Mouse (Mus musculus) fat pad, adult 2 months (tissue): ENCODE measurements around the gene Agl.
"Not testable (repeated sequence)": the region's sequence is repeated elsewhere in the genome, so short reads cannot be mapped to it uniquely, and the experiment has no call there.

Source experiments
- DNase-seq: peaks from one replicate; pipeline ENCODE4 v3.0.0-alpha.2; 2011; ENCODE audit warnings: low read depth, low spot score; ENCODE audit errors: extremely low read depth

Gene Agl

DNA sequence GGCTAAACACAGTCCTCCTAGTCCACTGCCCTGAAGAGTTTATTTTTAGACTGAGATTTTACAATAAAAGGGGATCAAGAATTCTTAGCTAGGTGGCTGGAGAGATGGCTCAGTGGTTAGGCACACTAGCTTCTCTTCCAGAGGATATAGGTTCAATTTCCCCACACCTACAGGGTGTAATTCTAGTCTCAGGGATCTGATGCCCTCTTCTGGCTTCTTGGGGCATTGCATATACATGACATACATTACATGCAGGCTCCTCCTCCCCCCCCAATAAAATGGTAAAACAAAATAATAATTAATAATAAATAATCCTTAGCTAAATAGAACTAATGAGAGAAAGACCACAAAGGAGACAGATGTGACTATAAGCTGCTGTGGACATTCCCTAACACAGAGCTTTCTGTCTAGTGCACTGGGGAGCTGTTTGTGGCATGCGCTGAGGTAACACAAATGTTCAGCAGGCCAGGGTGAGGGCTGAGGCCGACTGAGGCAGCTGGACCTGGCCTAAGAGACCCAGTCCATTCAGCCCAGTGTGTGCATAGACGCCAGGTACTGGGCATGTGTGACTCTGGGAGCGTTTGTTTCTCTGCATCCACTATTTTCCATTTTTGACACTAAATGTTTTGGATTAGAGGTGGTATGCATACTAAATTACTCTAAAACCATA is 56.6 kb downstream of the Agl start:
- no peak for DNase-seq

DNA sequence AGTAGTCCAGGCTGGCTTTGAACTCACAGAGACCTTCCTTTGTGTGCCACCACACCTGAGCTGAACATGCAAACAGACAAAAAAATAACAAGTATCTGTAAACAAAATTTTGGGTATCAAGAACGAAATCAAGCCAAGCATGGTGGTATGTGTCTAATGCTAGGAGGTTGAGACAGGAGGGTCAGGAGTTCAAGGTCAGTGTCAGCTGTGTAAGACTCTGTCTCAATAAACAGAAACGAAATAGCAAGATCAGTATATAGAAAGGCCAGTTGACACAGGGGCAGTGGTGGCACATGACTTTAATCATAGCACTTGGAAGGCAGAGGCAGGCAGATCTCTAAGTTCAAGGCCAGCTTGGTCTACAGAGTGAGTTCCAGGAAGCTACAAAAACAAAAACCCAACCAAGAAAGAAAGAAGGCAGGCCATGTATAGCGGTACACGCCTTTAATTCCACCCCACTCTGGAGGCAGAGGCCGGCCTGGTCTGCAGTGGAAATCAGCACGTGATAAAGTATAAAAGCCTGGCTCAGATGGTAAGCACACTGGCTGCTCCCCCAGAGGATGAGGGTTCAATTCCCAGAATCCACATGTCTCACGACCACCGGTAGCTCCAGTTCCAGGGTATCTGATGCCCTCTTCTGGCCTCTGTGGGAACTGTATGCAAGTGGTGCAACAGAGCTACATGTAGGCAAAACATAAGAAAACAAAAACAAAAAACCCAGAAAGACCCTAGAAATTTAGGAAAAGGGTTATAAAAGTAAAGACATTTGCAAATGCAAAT is 59.4 kb downstream of the Agl start:
- DNase-seq: no peak

DNA sequence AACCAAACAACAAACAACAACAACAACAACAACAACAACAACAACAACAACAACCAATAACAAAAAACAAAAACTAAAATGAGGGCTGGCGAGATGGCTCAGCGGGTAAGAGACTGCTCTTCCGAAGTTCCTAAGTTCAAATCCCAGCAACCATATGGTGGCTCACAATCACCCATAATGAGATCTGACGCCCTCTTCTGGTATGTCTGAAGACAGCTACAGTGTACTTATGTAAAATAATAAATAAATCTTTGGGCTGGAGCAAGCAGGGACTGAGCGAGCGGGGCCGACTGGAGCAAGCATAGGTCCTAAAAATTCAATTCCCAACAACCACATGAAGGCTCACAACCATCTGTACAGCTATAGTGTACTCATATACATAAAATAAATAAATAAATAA is 60.3 kb downstream of the Agl start:
- not testable (repeated sequence) for DNase-seq

DNA sequence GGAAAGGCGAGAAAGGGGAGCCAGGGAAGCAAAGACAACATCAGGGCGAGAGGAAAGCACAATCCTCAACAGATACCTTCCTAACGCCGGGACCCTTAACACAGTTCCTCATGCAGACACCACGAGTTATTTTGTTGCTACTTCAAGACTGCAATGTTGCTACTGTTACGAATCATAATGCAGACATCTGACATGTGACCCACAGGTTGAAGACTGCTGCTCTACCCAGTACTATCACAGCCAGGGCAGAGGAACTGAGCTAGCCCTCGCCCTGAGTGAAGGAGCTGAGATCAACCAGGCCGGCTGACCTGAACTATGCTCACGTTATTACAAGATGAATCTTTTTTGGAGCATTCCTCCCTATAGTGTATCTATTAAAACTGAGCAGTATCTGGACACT is 67.0 kb downstream of the Agl start:
- no peak for DNase-seq

DNA sequence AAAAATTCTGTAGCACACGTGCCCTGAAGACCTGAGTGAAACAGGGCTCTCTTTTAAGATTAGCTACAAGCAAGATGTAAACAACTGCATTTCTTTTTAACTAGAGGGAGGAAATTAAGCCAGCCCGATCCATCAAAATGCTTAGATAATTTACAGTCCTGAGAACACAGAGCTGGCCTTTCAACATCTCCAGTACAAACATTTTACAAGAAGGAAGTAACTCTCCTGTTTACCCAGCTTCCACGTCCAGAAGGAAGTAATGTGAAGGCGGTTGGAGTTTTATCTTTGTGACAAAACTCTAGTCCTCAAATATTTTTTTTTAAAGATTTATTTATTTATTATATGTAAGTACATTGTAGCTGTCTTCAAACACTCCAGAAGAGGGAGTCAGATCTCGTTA is 67.9 kb downstream of the Agl start:
- no peak for DNase-seq

DNA sequence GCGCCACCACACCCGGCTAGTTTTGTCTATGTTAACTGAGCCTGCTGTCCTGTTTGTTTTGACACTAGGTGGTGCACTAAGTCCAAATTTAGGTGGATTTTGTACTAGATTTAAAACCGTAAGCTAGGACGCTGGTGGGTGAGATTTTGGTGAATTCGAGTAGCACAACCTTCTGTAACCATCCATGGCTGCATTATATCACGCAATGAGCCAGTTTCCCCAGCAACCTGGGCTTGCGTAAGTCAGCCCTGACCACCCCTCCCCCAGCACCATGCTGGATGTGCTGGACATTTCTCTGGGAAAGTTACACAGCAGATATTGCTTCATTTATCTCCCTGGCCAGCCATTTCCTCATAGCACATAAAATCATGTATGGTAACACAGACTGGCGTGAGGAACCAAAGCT is 70.6 kb downstream of the Agl start:
- DNase-seq: no peak

- no peak for DNase-seq
These were observed 78.3 kb downstream of the Agl start for GRCm38 (mm10) chr3:116729483-116730174.

DNA sequence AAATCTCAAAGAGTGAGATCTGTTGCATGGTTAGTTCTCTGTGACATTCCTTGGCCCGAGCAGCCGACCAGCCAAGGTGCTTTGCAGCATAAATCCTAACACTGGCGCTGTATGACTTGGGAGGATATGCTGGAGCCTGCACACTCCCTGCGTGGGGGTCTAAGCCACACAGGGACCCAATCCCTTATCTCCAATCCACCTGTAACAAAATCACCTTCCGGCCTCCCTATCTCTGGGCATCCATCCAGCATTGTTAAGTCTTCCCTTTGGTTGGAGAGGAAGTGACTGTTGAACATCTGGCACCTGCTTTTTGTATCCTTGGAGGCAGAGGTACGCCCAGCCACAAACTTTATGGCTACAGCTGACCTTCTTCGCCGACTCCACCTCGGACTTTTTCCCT is 81.2 kb downstream of the Agl start:
- DNase-seq: no peak

- DNase-seq: no peak
These were observed 84.2 kb downstream of the Agl start for GRCm38 (mm10) chr3:116723496-116724481.

- DNase-seq: no peak
These were observed 85.0 kb downstream of the Agl start for GRCm38 (mm10) chr3:116722980-116723379.

- no peak for DNase-seq
These were observed 89.0 kb downstream of the Agl start for GRCm38 (mm10) chr3:116718951-116719350.

DNA sequence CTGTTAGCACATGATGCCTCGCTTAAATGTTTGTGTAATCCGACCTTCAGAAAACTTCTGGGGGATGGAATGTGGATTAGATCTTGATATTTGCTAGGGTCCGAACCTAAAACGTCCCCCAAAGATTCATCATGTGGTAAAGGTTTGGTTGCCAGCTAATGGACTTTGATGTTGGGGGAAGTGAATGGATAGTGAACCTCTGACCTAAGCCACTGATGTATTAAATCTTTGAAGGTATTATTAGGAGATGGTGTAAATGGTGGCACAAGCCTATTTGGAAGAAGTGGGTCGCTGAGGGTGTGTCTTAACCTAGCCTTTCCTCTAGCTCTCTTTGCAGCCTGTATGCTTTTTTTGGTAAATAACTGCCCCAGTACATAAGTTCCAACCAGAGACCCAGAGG is 94.9 kb downstream of the Agl start:
- DNase-seq: no peak

DNA sequence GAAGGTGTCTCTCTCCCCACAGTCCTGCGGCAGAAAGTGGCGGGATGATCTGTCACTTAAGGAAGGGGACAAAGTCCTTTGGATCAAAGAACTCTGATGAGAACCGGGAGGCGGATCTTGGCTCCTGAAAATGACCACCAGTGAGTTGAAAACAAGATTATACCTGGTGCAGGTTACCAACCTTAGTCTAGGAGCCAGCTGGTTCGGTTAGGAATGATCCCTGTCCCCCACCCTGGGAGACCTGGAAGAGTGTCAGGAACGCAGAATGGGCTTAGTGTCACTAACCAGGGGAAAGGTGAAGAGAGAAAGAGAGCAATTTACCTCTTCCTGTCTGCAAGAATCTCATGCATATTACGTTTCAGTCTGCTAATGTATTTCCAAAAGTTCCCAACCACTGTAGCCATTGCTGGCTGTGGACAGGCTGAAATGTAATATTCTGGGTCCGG is 95.5 kb downstream of the Agl start, which contains the start of gene Slc35a3:
Gene Slc35a3, minus strand, starts transcription at position 396 of the 446 bp plus-strand sequence.
- DNase-seq: no peak

- no peak for DNase-seq
These were observed 96.1 kb downstream of the Agl start for GRCm38 (mm10) chr3:116711624-116712435.

DNA sequence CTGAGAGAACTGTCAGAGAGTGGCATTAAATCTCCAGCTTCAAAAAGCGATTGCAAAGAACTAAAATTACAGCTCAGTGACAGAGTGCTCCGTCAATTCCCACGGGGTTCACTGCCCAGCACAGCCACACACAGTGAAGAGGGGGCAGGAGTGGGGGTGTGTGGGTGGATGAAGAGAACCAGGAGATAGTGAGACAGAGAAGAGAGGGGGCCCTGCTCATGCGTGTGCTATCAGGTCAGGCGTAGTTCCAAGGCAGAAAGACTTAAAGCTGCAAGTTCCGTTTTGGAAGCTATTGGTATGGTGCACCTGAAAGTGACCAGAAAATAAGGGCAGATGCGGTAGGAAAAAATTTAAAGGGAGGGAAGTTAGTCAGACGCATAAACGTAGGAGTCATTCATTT is 97.0 kb downstream of the Agl start:
- no peak for DNase-seq

- no peak for DNase-seq
These were observed 102.2 kb downstream of the Agl start for GRCm38 (mm10) chr3:116705637-116706204.

DNA sequence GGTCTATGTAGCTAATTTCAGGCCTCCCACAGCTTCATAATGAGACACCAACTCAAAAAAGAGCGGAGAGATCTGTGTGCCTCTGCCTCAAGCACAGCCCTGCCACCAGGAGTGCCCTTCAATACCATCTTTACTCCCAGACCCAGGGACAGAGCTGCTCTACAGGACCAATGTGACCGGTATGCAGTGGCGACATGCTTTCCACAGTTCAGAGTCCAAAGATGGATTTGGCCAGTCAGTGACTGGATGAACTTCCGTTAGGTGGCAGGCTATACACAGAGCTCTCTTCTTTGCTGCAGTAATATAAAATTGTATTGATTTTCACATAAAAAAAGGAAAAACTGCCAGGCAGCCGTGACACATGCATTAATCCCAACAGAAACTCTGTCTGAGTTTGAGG is 104.1 kb downstream of the Agl start:
- no peak for DNase-seq

- DNase-seq: no peak
These were observed 105.2 kb downstream of the Agl start for GRCm38 (mm10) chr3:116702647-116703272.

DNA sequence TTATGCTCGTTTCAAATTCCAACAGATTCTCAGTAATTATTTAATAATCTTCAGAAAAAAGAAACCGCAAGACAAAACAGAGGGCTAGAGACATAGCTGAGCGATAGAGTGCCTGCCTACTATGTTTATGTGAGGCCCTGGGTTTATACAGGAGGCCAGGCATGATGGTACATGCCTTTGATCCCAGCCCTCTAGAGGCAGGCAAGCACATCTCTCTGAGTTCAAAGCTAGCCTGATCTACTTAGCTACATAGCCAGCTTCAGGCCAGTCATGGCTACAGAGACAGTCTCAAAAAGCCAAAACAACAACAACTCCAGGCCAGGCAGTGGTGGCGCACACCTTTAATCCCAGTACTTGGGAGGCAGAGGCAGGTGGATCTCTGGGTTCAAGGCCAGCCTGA is 106.4 kb downstream of the Agl start:
- no peak for DNase-seq
